Mouse (Mus musculus) midbrain, embryonic 12.5 days (tissue): ENCODE measurements at regions not wholly inside any gene's neighbourhood (a gene's known extent, or its start where the extent isn't known, plus 50 kb on each side); places are given as distances from the start of the nearest gene placed in this dataset.

Source experiments
- ATAC-seq: fragments of 200-750 bp; cut with Nextera tagmentation; 2 replicates; pipeline ENCODE4 v1.8.0; 2017; ENCODE audit warnings: low read depth, moderate TSS enrichment, moderate library complexity; ENCODE audit not compliant: low FRiP score
- H3K27ac ChIP-seq: fragments of 300-500 bp; sonication (generic); replicated peaks from 2 replicates; pipeline ENCODE4 v1.5.1; 2016; ENCODE audit warnings: mild to moderate bottlenecking
- H3K27me3 ChIP-seq: fragments of 300-500 bp; sonication (generic); 2 replicates; pipeline ENCODE4 v1.6.1; 2016; ENCODE audit warnings: mild to moderate bottlenecking
- H3K36me3 ChIP-seq: fragments of 300-500 bp; sonication (generic); 2 replicates; pipeline ENCODE4 v1.6.1; 2016
- H3K4me1 ChIP-seq: fragments of 300-500 bp; sonication (generic); 2 replicates; pipeline ENCODE4 v1.6.1; 2016
- H3K4me2 ChIP-seq: fragments of 300-500 bp; sonication (generic); replicated peaks from 2 replicates; pipeline ENCODE4 v1.6.1; 2016; ENCODE audit warnings: mild to moderate bottlenecking, moderate library complexity
- H3K4me3 ChIP-seq: fragments of 300-500 bp; sonication (generic); 2 replicates; pipeline ENCODE4 v1.5.1; 2016; ENCODE audit warnings: mild to moderate bottlenecking
- H3K9ac ChIP-seq: fragments of 300-500 bp; sonication (generic); replicated peaks from 2 replicates; pipeline ENCODE4 v1.6.1; 2016; ENCODE audit warnings: mild to moderate bottlenecking, moderate library complexity
- H3K9me3 ChIP-seq: fragments of 300-500 bp; sonication (generic); 2 replicates; pipeline ENCODE4 v1.6.1; 2016; ENCODE audit warnings: mild to moderate bottlenecking
- WGBS: fragments of 180-500 bp; shearing (Covaris S2); methylation state at CpG from one replicate; pipeline ENCODE4 v1.1.7; 2016; 5-methylcytosine and 5-hydroxymethylcytosine counted together

- 67% methylated on average over 6 of the region's 6 CpGs for WGBS
- no peak overlapping the region for H3K4me3 ChIP-seq
- H3K4me1 ChIP-seq = no peaks in the 10 kb centered on the region
- H3K27me3 ChIP-seq = no peaks in the 10 kb centered on the region
- no peaks in the 10 kb centered on the region for H3K9me3 ChIP-seq
- H3K4me2 ChIP-seq = no peak overlapping the region
- no peak overlapping the region for H3K27ac ChIP-seq
- no peaks in the 10 kb centered on the region for H3K36me3 ChIP-seq
- peak; percentile 41 for ATAC-seq
- no peak overlapping the region for H3K9ac ChIP-seq
Measured at GRCm38 (mm10) chr7:62924585-62925331, 101.3 kb upstream of the A26c2 start.

- Histone ChIP-seq H3K27ac (no peak overlapping the region), H3K27me3 (no peaks in the 10 kb centered on the region), H3K9ac (no peak overlapping the region), H3K36me3 (no peaks in the 10 kb centered on the region), H3K4me3 (no peak overlapping the region), H3K4me1 (no peaks in the 10 kb centered on the region), H3K9me3 (no peaks in the 10 kb centered on the region), H3K4me2 (no peak overlapping the region)
- ATAC-seq = no peak
- WGBS = 0% methylated on average over 1 of the region's 1 CpGs
Measured at GRCm38 (mm10) chr7:62922246-62922645, 98.8 kb upstream of the A26c2 start.

- no peak overlapping the region for H3K4me3 ChIP-seq
- H3K27me3 ChIP-seq = no peaks in the 10 kb centered on the region
- no peak overlapping the region for H3K4me2 ChIP-seq
- no peak for ATAC-seq
- no peaks in the 10 kb centered on the region for H3K9me3 ChIP-seq
- WGBS = 82% methylated on average over 4 of the region's 4 CpGs
- H3K36me3 ChIP-seq = no peaks in the 10 kb centered on the region
- no peak overlapping the region for H3K27ac ChIP-seq
- H3K9ac ChIP-seq = no peak overlapping the region
- H3K4me1 ChIP-seq = no peaks in the 10 kb centered on the region
Measured at GRCm38 (mm10) chr7:62894337-62894736, 70.9 kb upstream of the A26c2 start.

- Histone ChIP-seq H3K36me3 (no peaks in the 10 kb centered on the region), H3K27me3 (no peaks in the 10 kb centered on the region), H3K27ac (no peak overlapping the region), H3K4me3 (no peak overlapping the region), H3K4me2 (no peak overlapping the region), H3K4me1 (no peaks in the 10 kb centered on the region), H3K9me3 (no peaks in the 10 kb centered on the region), H3K9ac (no peak overlapping the region)
- 18% methylated on average over 1 of the region's 1 CpGs for WGBS
- peak; percentile 83 for ATAC-seq
Measured at GRCm38 (mm10) chr7:62877033-62877432, 53.6 kb upstream of the A26c2 start.
